ENCODE assay signal across 9 mouse cellular contexts in genomic region chr5:129761865-129762540, GRCm38 (mm10). TPM values are rescaled to one million over a fixed set of nuclear protein-coding genes. Genes with fewer than 3 reads are reported as not detected.
DNase-seq lines count a peak whose midpoint lies in the region; ATAC-seq and TF ChIP-seq lines count a peak whose summit lies in the region.
"Had no signal": no experiment of that assay in that cellular context is flagged by ENCODE, and none has a peak within 500 bp of the region (broad histone marks: within the 10 kb centered on the region; RNA-seq: fewer than 3 reads in every experiment).

No protein-coding gene starts in this region.

- no peaks in the 10 kb centered on the region for H3K36me3 ChIP-seq in ES-E14 (ENCODE audit: control insufficient read depth, insufficient read depth, low read length, poor library complexity, severe bottlenecking)
- peaks cover 36% of the 10 kb centered on the region for H3K36me3 ChIP-seq in embryonic facial prominence, embryonic 13.5 days
- peaks cover 5% of the 10 kb centered on the region; the same call in 1 of the 2 replicates for H3K36me3 ChIP-seq in intestine, embryonic 15.5 days
- no peaks in the 10 kb centered on the region; the same call in 1 of the 2 replicates for H3K36me3 ChIP-seq in liver, embryonic 11.5 days (ENCODE audit: control insufficient read depth, insufficient read depth, low read length)

- intact Hi-C loops in heart, postnatal 25 days (cut with DNase I): no loop called here

- peak; percentile 84 for ATAC-seq in embryonic facial prominence, embryonic 13.5 days (ENCODE audit: insufficient number of reproducible peaks, insufficient read depth, low FRiP score, low TSS enrichment, low read depth)
- peak; percentile 56; the same call in 1 of the 2 replicates for ATAC-seq in intestine, embryonic 15.5 days
- no peak for ATAC-seq in liver, embryonic 11.5 days (replicated peaks; ENCODE audit: low FRiP score)

- H3K27ac ChIP-seq in ES-E14 (ENCODE audit: insufficient read depth, low read depth, low read length, poor library complexity, severe bottlenecking): peak overlapping the region; percentile 77
- peak overlapping the region; percentile 85 for H3K27ac ChIP-seq in embryonic facial prominence, embryonic 13.5 days
- no peak overlapping the region for H3K27ac ChIP-seq in intestine, embryonic 15.5 days
- H3K27ac ChIP-seq in liver, embryonic 11.5 days (ENCODE audit: low read depth, low read length): no peak overlapping the region
- H3K27ac ChIP-seq: liver, embryonic 15.5 days had no signal

- DNase-seq in ES-E14 (ENCODE audit: low read depth, low spot score): peak; percentile 54
- DNase-seq in mesoderm, embryonic 11.5 days (ENCODE audit: low read depth, low spot score): peak; percentile 31
- no peak for DNase-seq in heart, postnatal 25 days (ENCODE audit: low spot score)
- no peak for DNase-seq in liver, embryonic 11.5 days (ENCODE audit: low spot score)
- DNase-seq in testis, postnatal 10 days (ENCODE audit: low spot score): no peak
- DNase-seq in spleen, postnatal 10 days (ENCODE audit: low spot score in 2 of 2): no peak

- in situ Hi-C loops in ES-E14 (cut with MboI; ENCODE audit: low sequenced_read_pairs in 2 of 2, unreplicated experiment in 2 of 2): no loop called here

- H3K9ac ChIP-seq in ES-E14 (ENCODE audit: insufficient read depth, low read depth, low read length, poor library complexity, severe bottlenecking): peak overlapping the region; percentile 43
- peak overlapping the region; percentile 6; the same call in 1 of the 2 replicates for H3K9ac ChIP-seq in embryonic facial prominence, embryonic 13.5 days
- H3K9ac ChIP-seq in intestine, embryonic 15.5 days: no peak overlapping the region
- H3K9ac ChIP-seq in liver, embryonic 11.5 days (ENCODE audit: low read depth, low read length): no peak overlapping the region
- H3K9ac ChIP-seq: liver, embryonic 15.5 days had no signal

- no peak overlapping the region for H3K4me2 ChIP-seq in embryonic facial prominence, embryonic 13.5 days
- no peak overlapping the region for H3K4me2 ChIP-seq in intestine, embryonic 15.5 days (replicated peaks)
- no peak overlapping the region for H3K4me2 ChIP-seq in liver, embryonic 11.5 days
- H3K4me2 ChIP-seq: liver, embryonic 15.5 days had no signal

- 33% methylated on average over 18 of the region's 18 CpGs for WGBS in embryonic facial prominence, embryonic 13.5 days
- 78% methylated on average over 18 of the region's 18 CpGs for WGBS in intestine, embryonic 15.5 days
- 80% methylated on average over 18 of the region's 18 CpGs for WGBS in liver, embryonic 11.5 days

- H3K4me3 ChIP-seq in ES-E14 (ENCODE audit: insufficient read depth in 1 of 2, low read depth in 1 of 2, low read length in 2 of 2, poor library complexity in 1 of 2, severe bottlenecking in 1 of 2): peak overlapping the region; percentile 2 to 14; a peak in 3 of 4 replicates
- H3K4me3 ChIP-seq in embryonic facial prominence, embryonic 13.5 days: no peak overlapping the region
- no peak overlapping the region for H3K4me3 ChIP-seq in intestine, embryonic 15.5 days (replicated peaks)
- H3K4me3 ChIP-seq in liver, embryonic 11.5 days (ENCODE audit: low read depth, low read length): no peak overlapping the region
- H3K4me3 ChIP-seq: liver, embryonic 15.5 days had no signal

- peaks cover 0 to 8% of the 10 kb centered on the region in 2 experiments; a peak in 2 of 4 replicates for H3K4me1 ChIP-seq in ES-E14 (ENCODE audit: control insufficient read depth in 2 of 2, insufficient read depth in 2 of 2, low read length in 2 of 2, poor library complexity in 1 of 2)
- peaks cover 13% of the 10 kb centered on the region for H3K4me1 ChIP-seq in embryonic facial prominence, embryonic 13.5 days
- H3K4me1 ChIP-seq in intestine, embryonic 15.5 days (replicated peaks): no peaks in the 10 kb centered on the region
- H3K4me1 ChIP-seq in liver, embryonic 11.5 days (replicated peaks; ENCODE audit: control insufficient read depth, insufficient read depth, low read length): no peaks in the 10 kb centered on the region
- H3K4me1 ChIP-seq: liver, embryonic 15.5 days had no signal

- H3K27me3 ChIP-seq in embryonic facial prominence, embryonic 13.5 days: no peaks in the 10 kb centered on the region
- no peaks in the 10 kb centered on the region for H3K27me3 ChIP-seq in intestine, embryonic 15.5 days (replicated peaks)
- H3K27me3 ChIP-seq in liver, embryonic 11.5 days (replicated peaks; ENCODE audit: control insufficient read depth, insufficient read depth, low read length): no peaks in the 10 kb centered on the region
- H3K27me3 ChIP-seq: liver, embryonic 15.5 days had no signal

- no peaks in the 10 kb centered on the region for H3K9me3 ChIP-seq in ES-E14 (ENCODE audit: control insufficient read depth, insufficient read depth, low read depth, low read length)
- H3K9me3 ChIP-seq in embryonic facial prominence, embryonic 13.5 days: no peaks in the 10 kb centered on the region
- H3K9me3 ChIP-seq in intestine, embryonic 15.5 days: no peaks in the 10 kb centered on the region
- H3K9me3 ChIP-seq in liver, embryonic 11.5 days (ENCODE audit: control insufficient read depth, low read length): no peaks in the 10 kb centered on the region
- H3K9me3 ChIP-seq: liver, embryonic 15.5 days had no signal

TF ChIP-seq in ES-E14, 5 proteins besides CTCF, POLR2A, EP300 and RAD21:
- TF ChIP-seq CHD2 (IDR thresholded peaks at IDR 0.05; ENCODE audit: low read depth, low read length) (no peak), ZNF384 (IDR thresholded peaks at IDR 0.05; ENCODE audit: low read depth, low read length) (no peak), MAFK (IDR thresholded peaks at IDR 0.05; ENCODE audit: insufficient read depth, low read depth, low read length) (no peak), HCFC1 (IDR thresholded peaks at IDR 0.05; ENCODE audit: borderline replicate concordance, insufficient read depth, low read length) (no peak)

RNA-seq across cellular contexts. Expression of gene Psph, which starts 25.2 kb away (rescaled TPM):
- total RNA-seq in ES-E14 (2012; rRNA removed): 54.9 and 83.0 TPM in 2 replicates
- 30.3 and 33.7 TPM in 2 replicates for polyA plus RNA-seq in embryonic facial prominence, embryonic 13.5 days (2015; fragmentation: Nextera tagmentation; extraction: Ambion mirVana)
- polyA plus RNA-seq in intestine, embryonic 15.5 days (2015; fragmentation: Nextera tagmentation; extraction: Ambion mirVana): 50.4 and 56.5 TPM in 2 replicates
- 10 to 100 TPM; 10.6 to 13.2 TPM for total RNA-seq in heart, postnatal 25 days (2021)
- polyA plus RNA-seq in liver, embryonic 11.5 days (2014; fragmentation: Nextera tagmentation; extraction: Ambion mirVana): 120 and 129 TPM in 2 replicates

RNA-seq across cellular contexts. Expression of gene Nipsnap2, which starts 37.1 kb away (rescaled TPM):
- total RNA-seq in ES-E14 (2012; rRNA removed): 25.1 and 32.3 TPM in 2 replicates
- 112 and 113 TPM in 2 replicates for polyA plus RNA-seq in embryonic facial prominence, embryonic 13.5 days (2015; fragmentation: Nextera tagmentation; extraction: Ambion mirVana)
- 86.1 and 94.2 TPM in 2 replicates for polyA plus RNA-seq in intestine, embryonic 15.5 days (2015; fragmentation: Nextera tagmentation; extraction: Ambion mirVana)
- total RNA-seq in heart, postnatal 25 days (2021): 100 to 1,000 TPM; 737 to 807 TPM
- 58.7 and 58.9 TPM in 2 replicates for polyA plus RNA-seq in liver, embryonic 11.5 days (2014; fragmentation: Nextera tagmentation; extraction: Ambion mirVana)

RNA-seq across cellular contexts. Expression of gene Mrps17, which starts 46.7 kb away (rescaled TPM):
- total RNA-seq in ES-E14 (2012; rRNA removed): 142 and 147 TPM in 2 replicates
- polyA plus RNA-seq in embryonic facial prominence, embryonic 13.5 days (2015; fragmentation: Nextera tagmentation; extraction: Ambion mirVana): 205 and 223 TPM in 2 replicates
- polyA plus RNA-seq in intestine, embryonic 15.5 days (2015; fragmentation: Nextera tagmentation; extraction: Ambion mirVana): 189 and 197 TPM in 2 replicates
- 10 to 100 TPM; 78.7 to 99.2 TPM for total RNA-seq in heart, postnatal 25 days (2021)
- polyA plus RNA-seq in liver, embryonic 11.5 days (2014; fragmentation: Nextera tagmentation; extraction: Ambion mirVana): 209 and 221 TPM in 2 replicates

RNA-seq across cellular contexts. Expression of gene Sept14, which starts 53.7 kb away (rescaled TPM):
- 0.27 and 0.69 TPM in 2 replicates for total RNA-seq in ES-E14 (2012; rRNA removed)
- not detected in 2 replicates for polyA plus RNA-seq in embryonic facial prominence, embryonic 13.5 days (2015; fragmentation: Nextera tagmentation; extraction: Ambion mirVana)
- not detected in 2 replicates for polyA plus RNA-seq in intestine, embryonic 15.5 days (2015; fragmentation: Nextera tagmentation; extraction: Ambion mirVana)
- total RNA-seq in heart, postnatal 25 days (2021): not detected
- not detected in 2 replicates for polyA plus RNA-seq in liver, embryonic 11.5 days (2014; fragmentation: Nextera tagmentation; extraction: Ambion mirVana)
- polyA plus RNA-seq: liver, embryonic 15.5 days had no signal

Comparison
In these comparisons a context has a peak if more than half of its experiments do, and no peak if none do; other contexts are left out.
1. DNase-seq: peak in ES-E14 (single experiment) and mesoderm, embryonic 11.5 days (single experiment); none in heart, postnatal 25 days (single experiment), liver, embryonic 11.5 days (single experiment), testis, postnatal 10 days (single experiment) and spleen, postnatal 10 days (0 of 2).
2. H3K27ac ChIP-seq: peak in ES-E14 (single experiment) and embryonic facial prominence, embryonic 13.5 days (single experiment); none in intestine, embryonic 15.5 days (single experiment) and liver, embryonic 11.5 days (single experiment).
3. H3K4me3 ChIP-seq: peak in ES-E14 (2 of 2); none in embryonic facial prominence, embryonic 13.5 days (single experiment), intestine, embryonic 15.5 days (single experiment) and liver, embryonic 11.5 days (single experiment).
4. H3K9ac ChIP-seq: peak in ES-E14 (single experiment) and embryonic facial prominence, embryonic 13.5 days (single experiment); none in intestine, embryonic 15.5 days (single experiment) and liver, embryonic 11.5 days (single experiment).